Mouse (Mus musculus) forebrain, embryonic 10.5 days (tissue): Measurements from ENCODE around the gene Mpp5. TPM values are rescaled to one million over a fixed set of nuclear protein-coding genes. Genes with fewer than 3 reads are reported as not detected.

Experiments used
- DNase-seq: peaks from one replicate; pipeline ENCODE4 v3.0.0-alpha.2; 2017; ENCODE audit warnings: low spot score; ENCODE audit errors: extremely low spot score
- H3K27ac ChIP-seq: fragments of 300-500 bp; sonication (generic); 2 replicates; pipeline ENCODE4 v1.5.1; 2016; ENCODE audit warnings: mild to moderate bottlenecking
- H3K27me3 ChIP-seq: fragments of 300-500 bp; sonication (generic); 2 replicates; pipeline ENCODE4 v1.6.1; 2016; ENCODE audit warnings: mild to moderate bottlenecking; ENCODE audit not compliant: poor library complexity, severe bottlenecking
- H3K36me3 ChIP-seq: fragments of 300-500 bp; sonication (generic); replicated peaks from 2 replicates; pipeline ENCODE4 v1.6.1; 2016; ENCODE audit warnings: mild to moderate bottlenecking, moderate library complexity
- H3K4me1 ChIP-seq: fragments of 300-500 bp; sonication (generic); 2 replicates; pipeline ENCODE4 v1.6.1; 2016
- H3K4me3 ChIP-seq: fragments of 300-500 bp; sonication (generic); 2 replicates; pipeline ENCODE4 v1.5.1; 2016; ENCODE audit warnings: mild to moderate bottlenecking, moderate library complexity
- H3K9me3 ChIP-seq: fragments of 300-500 bp; sonication (generic); 2 replicates; pipeline ENCODE4 v1.6.1; 2016; ENCODE audit warnings: mild to moderate bottlenecking, moderate library complexity
- WGBS: fragments of 180-500 bp; shearing (Covaris S2); methylation state at CpG from one replicate; pipeline ENCODE4 v1.1.7; 2016; 5-methylcytosine and 5-hydroxymethylcytosine counted together
- polyA plus RNA-seq: library from polyadenylated mRNA; unstranded; fragments of >200 nt; fragmentation: Nextera tagmentation; extraction: Ambion mirVana; gene quantifications from 2 replicates; pipeline ENCODE4 v1.2.1, GENCODE M21; 2016

Mpp5 gene
- 25.5 and 30.1 TPM in 2 replicates for polyA plus RNA-seq

DNA sequence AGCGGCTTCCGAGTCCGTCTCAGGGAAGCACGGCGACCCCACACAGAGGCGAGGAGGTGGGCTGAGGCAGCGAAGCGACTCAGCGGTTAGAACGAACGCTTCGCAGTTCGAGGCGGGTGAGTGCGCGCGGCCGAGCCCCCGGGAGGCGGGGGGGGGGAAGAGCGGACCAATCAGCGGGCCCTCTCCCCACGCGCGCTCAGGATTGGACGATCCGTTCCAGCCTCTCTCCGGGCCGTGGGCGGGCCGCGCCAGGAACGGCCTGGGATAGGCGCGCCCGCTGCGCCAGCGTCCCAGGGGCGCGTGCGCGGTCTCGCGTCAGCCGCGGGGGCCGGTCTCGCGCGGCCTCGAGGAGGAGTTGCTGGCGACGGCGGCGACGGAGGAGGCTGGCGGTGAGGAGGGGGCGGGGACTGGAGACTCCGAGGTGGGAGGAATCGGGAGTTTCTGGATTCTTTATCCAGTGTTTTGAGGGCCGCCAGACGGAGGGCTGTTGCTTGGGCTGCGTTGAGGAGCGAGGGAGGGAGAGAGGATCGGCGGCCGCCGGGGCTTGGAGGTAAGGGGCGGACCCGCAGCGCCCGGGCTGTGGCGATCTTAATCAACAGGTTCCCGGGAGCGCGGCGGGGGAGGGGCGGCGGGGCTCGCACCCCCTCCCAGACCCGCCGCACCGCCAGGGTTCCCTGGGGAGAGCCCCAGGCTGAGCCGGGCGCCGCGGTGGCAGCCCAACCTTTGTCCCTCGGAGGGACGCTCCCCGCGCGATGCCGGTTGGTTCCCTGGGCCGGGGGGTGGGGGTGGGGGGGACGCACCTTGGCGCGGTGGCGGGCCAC, at the start of gene Mpp5:
Gene Mpp5 (plus strand): TSS at position 351 of the 821 bp plus-strand sequence.
- peak within 1 kb of the TSS; percentile 96 for H3K27ac ChIP-seq
- H3K4me3 ChIP-seq, result peak within 1 kb of the TSS; percentile 96
- DNase-seq, result peak; percentile 92
- no peaks in the 10 kb centered on the region for H3K36me3 ChIP-seq
- H3K27me3 ChIP-seq, result peaks cover 19% of the 10 kb centered on the region
- no peaks in the 10 kb centered on the region for H3K9me3 ChIP-seq
- H3K4me1 ChIP-seq, result peaks cover 25% of the 10 kb centered on the region
- WGBS, result under 1% methylated on average over 89 of the region's 98 CpGs

DNA sequence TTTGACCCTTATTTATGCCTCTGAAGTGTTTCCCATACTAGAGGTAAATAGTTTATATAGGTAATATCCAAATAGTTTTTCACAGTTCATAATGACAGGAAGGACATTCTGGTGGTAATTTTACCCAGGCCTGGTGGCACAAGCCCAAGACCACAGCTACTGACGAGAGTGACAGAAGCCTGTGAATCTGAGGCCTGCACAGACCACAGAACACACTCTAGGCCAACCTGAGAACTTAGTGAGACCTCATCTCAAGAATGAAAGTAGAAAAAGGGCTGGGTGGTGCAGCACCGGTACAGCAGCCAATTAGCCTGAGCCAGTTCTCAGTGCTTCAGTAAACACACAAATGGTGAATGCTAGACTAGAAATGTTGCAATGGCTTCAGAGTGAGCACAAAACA, 30.9 kb upstream of the Mpp5 start:
- WGBS, result 91% methylated on average over 2 of the region's 2 CpGs
- no peak for DNase-seq
- H3K9me3 ChIP-seq, result no peaks in the 10 kb centered on the region

DNA sequence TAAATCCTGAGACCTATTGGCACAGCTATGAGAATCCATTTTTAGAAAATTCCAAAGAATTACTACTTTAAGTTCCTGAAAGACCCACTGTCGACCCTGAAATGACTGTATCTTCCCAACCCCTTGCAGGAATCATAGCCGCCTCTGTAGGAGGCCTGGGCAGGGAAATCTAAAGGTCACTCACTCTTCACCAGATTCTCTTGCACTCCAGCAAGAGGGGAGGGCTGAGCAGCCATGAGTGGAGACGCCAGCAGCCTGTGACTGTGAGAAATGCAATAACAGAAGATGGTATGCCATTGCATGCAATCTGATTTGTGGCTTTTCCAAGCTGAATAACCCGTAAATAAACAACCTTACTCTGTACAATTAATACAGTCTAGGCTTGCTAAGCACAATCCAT, 21.0 kb upstream of the Mpp5 start:
- WGBS, result 72% methylated on average over 4 of the region's 4 CpGs
- no peak for DNase-seq
- Histone ChIP-seq H3K4me1 (no peaks in the 10 kb centered on the region), H3K27me3 (no peaks in the 10 kb centered on the region), H3K36me3 (no peaks in the 10 kb centered on the region), H3K9me3 (no peaks in the 10 kb centered on the region), H3K27ac (no peak overlapping the region), H3K4me3 (no peak overlapping the region)

More for the DNA sequence above, 30.9 kb upstream of the Mpp5 start:
- Histone ChIP-seq H3K4me3 (no peak overlapping the region), H3K4me1 (no peaks in the 10 kb centered on the region), H3K36me3 (no peaks in the 10 kb centered on the region), H3K27me3 (no peaks in the 10 kb centered on the region), H3K27ac (no peak overlapping the region)

DNA sequence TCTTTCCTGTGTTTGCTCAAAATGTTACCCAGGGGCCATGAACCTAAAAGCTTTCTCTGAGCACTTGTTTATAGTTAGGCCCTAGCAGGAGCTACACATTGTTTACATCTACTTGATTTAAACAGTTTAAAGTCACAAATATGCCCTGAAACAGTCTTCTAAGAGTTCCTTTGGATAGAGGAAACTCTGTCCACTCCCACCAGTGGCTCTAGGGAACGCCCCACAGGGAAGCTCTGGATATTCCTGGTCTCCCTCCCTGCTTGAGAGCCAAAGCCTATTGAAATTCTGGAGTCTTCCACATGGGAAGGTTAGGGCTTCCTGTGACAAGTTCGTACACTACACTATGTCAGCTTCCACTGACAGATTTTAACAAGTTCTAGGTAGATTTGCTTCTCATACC, 9.1 kb upstream of the Mpp5 start:
- H3K4me1 ChIP-seq, result no peaks in the 10 kb centered on the region
- H3K4me3 ChIP-seq, result no peak overlapping the region
- no peaks in the 10 kb centered on the region for H3K9me3 ChIP-seq
- DNase-seq, result no peak
- H3K27ac ChIP-seq, result no peak overlapping the region
- no peaks in the 10 kb centered on the region for H3K36me3 ChIP-seq
- 73% methylated on average over 2 of the region's 2 CpGs for WGBS
- no peaks in the 10 kb centered on the region for H3K27me3 ChIP-seq

DNA sequence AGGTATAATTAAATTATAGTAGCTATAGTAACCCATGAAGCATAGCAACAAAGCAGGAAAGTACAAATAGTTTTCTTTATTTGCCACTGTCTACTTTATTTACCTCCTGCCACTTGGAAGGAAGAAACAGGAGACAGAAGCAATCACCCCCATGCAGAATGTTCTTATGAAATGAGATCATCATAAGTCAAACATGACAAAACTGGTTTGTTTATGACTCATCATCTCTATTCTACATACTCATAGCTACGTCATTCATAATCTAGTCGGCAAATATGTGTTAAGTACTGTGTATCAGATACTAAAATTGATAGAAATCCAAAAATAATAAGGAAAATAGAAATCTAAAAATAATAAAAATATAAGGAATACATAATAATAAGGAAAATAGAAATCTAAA, 8.4 kb upstream of the Mpp5 start:
- Histone ChIP-seq H3K4me1 (no peaks in the 10 kb centered on the region), H3K27ac (no peak overlapping the region), H3K4me3 (no peak overlapping the region), H3K27me3 (no peaks in the 10 kb centered on the region), H3K9me3 (no peaks in the 10 kb centered on the region), H3K36me3 (no peaks in the 10 kb centered on the region)
- 95% methylated on average over 2 of the region's 2 CpGs for WGBS
- no peak for DNase-seq

DNA sequence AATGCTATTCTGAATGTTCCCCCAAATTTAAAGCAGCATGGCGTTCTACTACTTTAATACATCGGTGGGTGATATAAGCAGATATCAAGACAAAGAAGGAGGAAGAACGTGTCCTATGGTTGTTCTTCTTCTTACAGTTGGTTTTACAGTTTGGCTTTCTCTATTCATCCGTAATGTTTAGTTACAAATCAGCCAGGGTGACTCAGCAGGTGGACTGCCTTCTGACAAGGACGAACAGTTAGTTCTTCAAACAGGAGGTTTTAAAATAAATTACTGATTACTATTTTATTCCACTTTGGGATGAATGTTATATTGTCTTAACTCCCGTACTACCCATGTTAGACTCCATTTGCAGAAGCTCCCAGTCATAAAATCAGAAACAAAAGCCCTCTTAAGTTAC, 2.5 kb upstream of the Mpp5 start:
- 76% methylated on average over 6 of the region's 6 CpGs for WGBS
- H3K4me1 ChIP-seq, result peaks cover 21% of the 10 kb centered on the region
- H3K27me3 ChIP-seq, result peaks cover 19% of the 10 kb centered on the region
- H3K4me3 ChIP-seq, result no peak overlapping the region
- no peak overlapping the region for H3K27ac ChIP-seq
- DNase-seq, result no peak
- H3K9me3 ChIP-seq, result no peaks in the 10 kb centered on the region
- no peaks in the 10 kb centered on the region for H3K36me3 ChIP-seq

DNA sequence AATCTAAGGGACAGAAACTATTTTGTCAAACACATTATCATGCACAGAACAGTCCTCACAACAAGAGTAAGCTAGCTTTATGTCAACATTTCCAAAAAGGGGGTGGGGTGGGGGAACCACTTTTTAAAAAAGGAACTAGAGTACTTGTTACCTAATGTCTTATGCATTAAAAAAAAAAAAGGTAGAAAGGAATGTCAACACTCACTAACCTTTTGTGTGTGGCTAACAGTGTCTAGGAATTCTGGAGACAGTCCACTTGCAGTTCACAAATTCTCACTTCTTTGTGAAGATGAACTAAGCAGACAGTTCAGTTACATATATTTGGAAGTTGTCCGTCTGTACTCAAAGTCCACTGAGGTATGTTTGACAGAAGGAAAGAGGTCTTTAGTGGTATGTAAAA, 1.3 kb upstream of the Mpp5 start:
- H3K9me3 ChIP-seq, result no peaks in the 10 kb centered on the region
- H3K27me3 ChIP-seq, result peaks cover 19% of the 10 kb centered on the region
- DNase-seq, result no peak
- H3K36me3 ChIP-seq, result no peaks in the 10 kb centered on the region
- H3K27ac ChIP-seq, result no peak overlapping the region
- WGBS, result 31% methylated on average over 1 of the region's 1 CpGs
- peak overlapping the region; percentile 96; the same call in 1 of the 2 replicates for H3K4me3 ChIP-seq
- H3K4me1 ChIP-seq, result peaks cover 21% of the 10 kb centered on the region

DNA sequence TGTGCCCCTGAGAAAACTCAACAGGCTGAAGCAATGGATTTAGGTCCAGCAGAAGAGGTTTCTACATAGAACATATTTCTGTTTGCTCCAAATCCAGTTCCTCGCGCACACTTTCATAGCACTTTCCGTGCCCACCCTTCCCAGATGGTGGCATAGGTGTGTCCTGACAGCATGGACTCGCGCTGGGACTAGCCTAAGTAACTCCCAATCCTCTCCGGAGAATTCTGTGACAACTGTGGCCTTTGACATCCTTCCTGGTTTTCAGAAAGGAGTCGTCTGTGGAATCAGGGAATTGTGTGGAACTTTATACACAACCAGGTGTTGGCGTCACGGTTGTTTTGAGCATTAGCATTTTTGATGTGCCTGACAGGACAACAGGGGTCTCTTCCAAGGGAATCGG, 594 bp upstream of the Mpp5 start:
- WGBS, result under 1% methylated on average over 10 of the region's 10 CpGs

DNA sequence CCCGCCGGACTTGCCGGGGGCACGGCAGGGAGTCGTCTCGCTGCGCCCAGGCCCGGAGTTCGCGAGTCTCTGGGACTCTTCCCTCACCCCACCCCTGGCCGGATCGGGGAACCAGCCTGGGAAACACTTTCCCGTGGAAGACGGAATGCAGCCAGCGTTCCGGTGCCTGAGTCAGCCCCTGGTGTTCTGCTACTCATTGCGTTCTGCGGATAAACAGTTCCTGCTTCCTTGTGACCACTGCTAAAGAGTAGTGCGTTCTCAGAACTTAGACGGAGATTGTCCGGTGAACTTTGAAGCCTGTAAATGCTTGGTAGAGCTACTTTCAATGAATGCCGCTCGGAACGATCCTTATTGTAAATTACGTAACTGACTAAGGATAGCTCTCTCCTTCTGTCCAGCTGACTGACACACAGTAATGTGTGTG, 683 bp downstream of the Mpp5 start:
- DNase-seq, result peak; percentile 57
- 1% methylated on average over 25 of the region's 25 CpGs for WGBS
- peaks cover 25% of the 10 kb centered on the region for H3K4me1 ChIP-seq
- H3K36me3 ChIP-seq, result no peaks in the 10 kb centered on the region
- H3K27me3 ChIP-seq, result peaks cover 19% of the 10 kb centered on the region
- peak overlapping the region; percentile 96 for H3K27ac ChIP-seq
- H3K9me3 ChIP-seq, result no peaks in the 10 kb centered on the region
- H3K4me3 ChIP-seq, result peak overlapping the region; percentile 96

More for the DNA sequence above, 594 bp upstream of the Mpp5 start:
- no peaks in the 10 kb centered on the region for H3K36me3 ChIP-seq
- peaks cover 19% of the 10 kb centered on the region for H3K27me3 ChIP-seq
- peak overlapping the region; percentile 96 for H3K27ac ChIP-seq
- no peak for DNase-seq
- H3K4me1 ChIP-seq, result peaks cover 22% of the 10 kb centered on the region
- peak overlapping the region; percentile 96 for H3K4me3 ChIP-seq
- no peaks in the 10 kb centered on the region for H3K9me3 ChIP-seq

DNA sequence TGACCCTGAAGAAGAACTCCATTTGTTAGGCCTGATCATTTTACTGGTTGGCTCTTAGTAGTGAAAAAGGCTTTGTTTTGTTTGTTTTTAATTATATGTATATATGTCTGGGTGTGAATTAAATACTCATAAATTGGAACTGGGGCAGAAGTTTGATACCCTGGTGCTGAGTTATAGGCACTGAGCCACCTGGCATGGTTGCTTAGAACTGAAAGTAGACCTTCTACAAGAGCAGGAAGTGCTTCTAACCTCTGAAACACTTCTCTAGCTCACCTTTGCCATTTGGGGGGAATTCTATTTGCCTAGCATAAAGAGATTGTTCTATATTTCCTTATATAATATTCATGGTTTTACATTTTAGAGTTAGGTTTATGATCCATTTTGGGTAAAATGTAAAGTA, 13.3 kb downstream of the Mpp5 start:
- no peak for DNase-seq
- H3K36me3 ChIP-seq, result 0 out of 2 replicates have a peak, but pooled peaks cover 2% of the 10 kb centered on the region
- H3K4me3 ChIP-seq, result no peak overlapping the region
- no peaks in the 10 kb centered on the region for H3K9me3 ChIP-seq
- H3K27ac ChIP-seq, result no peak overlapping the region
- no peaks in the 10 kb centered on the region for H3K4me1 ChIP-seq
- no peaks in the 10 kb centered on the region for H3K27me3 ChIP-seq

DNA sequence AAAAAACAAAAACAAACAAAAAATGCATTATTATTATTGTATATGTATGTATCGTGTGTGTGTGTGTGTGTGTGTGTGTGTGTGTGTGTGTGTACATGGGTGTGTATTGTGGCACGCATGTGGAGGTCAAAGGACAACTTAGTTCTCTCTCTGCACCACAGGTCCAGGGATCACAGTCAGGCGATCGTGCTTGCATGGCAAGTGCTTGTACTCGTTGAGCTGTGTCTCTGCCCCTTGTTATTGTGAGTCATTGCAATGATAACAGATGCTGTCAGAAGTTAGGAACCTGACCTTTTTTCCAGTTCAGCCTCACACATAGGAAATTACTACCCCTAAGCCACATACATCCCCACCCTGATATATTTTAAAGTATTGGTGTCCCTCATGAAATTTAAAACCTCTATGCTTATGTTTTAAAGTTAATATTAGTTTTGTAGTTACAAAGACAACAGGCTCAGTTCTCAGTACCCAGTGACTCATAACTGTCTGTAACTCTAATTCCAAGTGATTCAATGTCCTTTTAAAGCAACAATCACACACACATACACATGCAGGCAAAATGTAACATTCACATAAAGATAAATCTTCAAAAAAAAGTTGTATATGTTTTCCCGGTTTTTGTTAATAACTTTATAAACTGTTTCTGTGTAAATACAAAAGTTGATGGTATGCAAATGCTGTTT, 20.5 kb downstream of the Mpp5 start:
- DNase-seq, result no peak
- no peak overlapping the region for H3K27ac ChIP-seq
- H3K27me3 ChIP-seq, result no peaks in the 10 kb centered on the region
- H3K4me1 ChIP-seq, result peaks cover 8% of the 10 kb centered on the region; the same call in 1 of the 2 replicates
- peaks cover 8% of the 10 kb centered on the region for H3K36me3 ChIP-seq
- H3K4me3 ChIP-seq, result no peak overlapping the region
- no peaks in the 10 kb centered on the region for H3K9me3 ChIP-seq
- WGBS, result 89% methylated on average over 6 of the region's 6 CpGs

DNA sequence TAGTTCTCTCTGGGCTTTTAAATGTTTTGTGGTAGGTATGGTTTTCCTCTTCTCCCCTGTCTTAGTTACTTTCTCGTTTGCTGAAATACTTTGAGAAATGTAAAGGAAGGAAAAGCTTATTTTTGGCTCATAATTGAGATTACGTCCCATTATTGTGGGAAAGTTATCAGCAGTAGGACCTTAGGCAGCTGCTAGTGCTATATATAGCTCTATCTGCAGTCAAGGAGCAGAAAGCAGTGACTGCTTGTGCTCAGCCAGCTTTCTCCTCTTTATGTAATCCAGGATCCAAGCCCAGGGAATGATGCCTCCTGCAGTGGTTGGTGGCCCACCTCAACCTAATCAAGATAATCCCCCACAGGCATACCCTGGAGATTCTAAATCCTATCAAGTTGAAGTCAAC, 24.5 kb downstream of the Mpp5 start:
- H3K36me3 ChIP-seq, result peaks cover 10% of the 10 kb centered on the region
- no peaks in the 10 kb centered on the region for H3K27me3 ChIP-seq
- no peak for DNase-seq
- WGBS, result 79% methylated on average over 2 of the region's 2 CpGs
- H3K9me3 ChIP-seq, result no peaks in the 10 kb centered on the region
- H3K27ac ChIP-seq, result no peak overlapping the region
- H3K4me3 ChIP-seq, result no peak overlapping the region
- peaks cover 15% of the 10 kb centered on the region for H3K4me1 ChIP-seq

DNA sequence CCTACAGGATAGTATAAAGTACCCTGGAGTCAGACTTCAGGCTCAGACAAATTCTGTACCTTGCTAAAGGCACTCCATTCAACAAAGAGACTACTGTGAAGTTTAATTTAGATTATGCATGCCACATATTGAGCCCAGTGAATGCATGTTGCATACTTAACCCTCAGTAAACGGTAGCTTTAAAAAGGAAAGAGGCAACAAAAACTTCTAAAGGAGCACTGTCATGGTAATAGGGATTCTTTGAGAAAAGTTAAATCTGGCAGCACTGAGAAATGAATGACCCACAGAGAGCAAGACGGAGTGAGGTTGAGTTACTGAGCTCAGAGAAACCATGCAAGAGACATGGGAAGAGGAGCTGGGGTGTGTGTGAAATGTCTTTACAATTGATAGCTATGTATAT, 29.2 kb downstream of the Mpp5 start:
- no peaks in the 10 kb centered on the region for H3K9me3 ChIP-seq
- peaks cover 31% of the 10 kb centered on the region for H3K4me1 ChIP-seq
- peaks cover 10% of the 10 kb centered on the region for H3K36me3 ChIP-seq
- H3K4me3 ChIP-seq, result peak overlapping the region; percentile 8; the same call in 1 of the 2 replicates
- peak overlapping the region; percentile 35; the same call in 1 of the 2 replicates for H3K27ac ChIP-seq
- no peaks in the 10 kb centered on the region for H3K27me3 ChIP-seq
- DNase-seq, result no peak
- 10% methylated on average over 2 of the region's 2 CpGs for WGBS
